Mouse (Mus musculus) heart, adult 9 months (tissue): Measurements from ENCODE around the gene Tmem150c.

Experiments
- DNase-seq, 2 experiments: peaks; one replicate each; pipeline ENCODE4 v3.0.0; 2022; ENCODE audit warnings: low spot score in 2 of 2

The Tmem150c gene

GRCm38 (mm10) chr5:100166591-100167491 is 7.2 kb upstream of the Tmem150c start:
- no peak for DNase-seq

- DNase-seq, result no peak
These were observed 3.8 kb upstream of the Tmem150c start for GRCm38 (mm10) chr5:100163368-100163767.

GRCm38 (mm10) chr5:100162857-100163256 is 3.2 kb upstream of the Tmem150c start:
- DNase-seq, result no peak

- no peak for DNase-seq
These were observed 2.4 kb upstream of the Tmem150c start for GRCm38 (mm10) chr5:100162053-100162452.

GRCm38 (mm10) chr5:100158791-100159637 is 594 bp downstream of the Tmem150c start:
- DNase-seq, result peak; percentile 3 to 14

- DNase-seq, result no peak
These were observed 1.3 kb downstream of the Tmem150c start for GRCm38 (mm10) chr5:100158301-100158700.

GRCm38 (mm10) chr5:100155646-100156045 is 4.0 kb downstream of the Tmem150c start:
- no peak for DNase-seq

GRCm38 (mm10) chr5:100149967-100150366 is 9.6 kb downstream of the Tmem150c start:
- DNase-seq, result no peak

GRCm38 (mm10) chr5:100144836-100145235 is 14.8 kb downstream of the Tmem150c start:
- no peak for DNase-seq

GRCm38 (mm10) chr5:100127283-100127682 is 32.3 kb downstream of the Tmem150c start:
- no peak for DNase-seq

GRCm38 (mm10) chr5:100125409-100126123 is 34.0 kb downstream of the Tmem150c start:
- DNase-seq, result no peak

- no peak for DNase-seq
These were observed 35.1 kb downstream of the Tmem150c start for GRCm38 (mm10) chr5:100124530-100124929.

GRCm38 (mm10) chr5:100123283-100123682 is 36.3 kb downstream of the Tmem150c start:
- no peak for DNase-seq

- no peak for DNase-seq
These were observed 38.4 kb downstream of the Tmem150c start for GRCm38 (mm10) chr5:100121170-100121569.

- no peak for DNase-seq
These were observed 38.9 kb downstream of the Tmem150c start for GRCm38 (mm10) chr5:100120711-100121141.

GRCm38 (mm10) chr5:100119331-100119730 is 40.3 kb downstream of the Tmem150c start:
- DNase-seq, result no peak

- no peak for DNase-seq
These were observed 46.2 kb downstream of the Tmem150c start for GRCm38 (mm10) chr5:100113403-100113802.

- DNase-seq, result no peak
These were observed 49.0 kb downstream of the Tmem150c start for GRCm38 (mm10) chr5:100110581-100110980.

GRCm38 (mm10) chr5:100109543-100110282 is 49.9 kb downstream of the Tmem150c start:
- no peak for DNase-seq

GRCm38 (mm10) chr5:100108866-100109265 is 50.7 kb downstream of the Tmem150c start:
- no peak for DNase-seq

GRCm38 (mm10) chr5:100102395-100102794 is 57.2 kb downstream of the Tmem150c start:
- no peak for DNase-seq
